ENCODE assay signal across 16 mouse cellular contexts in genomic region chr16:22551231-22552000, GRCm38 (mm10).
DNase-seq lines count a peak whose midpoint lies in the region; ATAC-seq and TF ChIP-seq lines count a peak whose summit lies in the region.
"Had no signal": no experiment of that assay in that cellular context is flagged by ENCODE, and none has a peak within 500 bp of the region (broad histone marks: within the 10 kb centered on the region; RNA-seq: fewer than 3 reads in every experiment).

No protein-coding gene starts in this region.

- H3K27me3 ChIP-seq in embryonic facial prominence, embryonic 13.5 days: no peaks in the 10 kb centered on the region
- H3K27me3 ChIP-seq in embryonic facial prominence, embryonic 10.5 days (replicated peaks; ENCODE audit: low read depth, poor library complexity, severe bottlenecking): peaks cover 37% of the 10 kb centered on the region
- no peaks in the 10 kb centered on the region for H3K27me3 ChIP-seq in limb, embryonic 13.5 days
- no peaks in the 10 kb centered on the region for H3K27me3 ChIP-seq in limb, embryonic 10.5 days (ENCODE audit: low read depth, poor library complexity, severe bottlenecking)
- no peaks in the 10 kb centered on the region for H3K27me3 ChIP-seq in embryonic facial prominence, embryonic 14.5 days (replicated peaks; ENCODE audit: control insufficient read depth, insufficient read depth, low read length)
- H3K27me3 ChIP-seq: limb, embryonic 12.5 days had no signal

- 22% methylated on average over 11 of the region's 11 CpGs for WGBS in embryonic facial prominence, embryonic 13.5 days
- 21% methylated on average over 11 of the region's 11 CpGs for WGBS in embryonic facial prominence, embryonic 10.5 days
- WGBS in limb, embryonic 13.5 days: 28% methylated on average over 11 of the region's 11 CpGs
- WGBS in limb, embryonic 10.5 days: 36% methylated on average over 11 of the region's 11 CpGs
- WGBS in embryonic facial prominence, embryonic 14.5 days: 19% methylated on average over 11 of the region's 11 CpGs

- H3K4me3 ChIP-seq in embryonic facial prominence, embryonic 13.5 days: no peak overlapping the region
- no peak overlapping the region for H3K4me3 ChIP-seq in embryonic facial prominence, embryonic 10.5 days
- no peak overlapping the region for H3K4me3 ChIP-seq in limb, embryonic 13.5 days
- no peak overlapping the region for H3K4me3 ChIP-seq in limb, embryonic 10.5 days
- H3K4me3 ChIP-seq in embryonic facial prominence, embryonic 14.5 days (ENCODE audit: low read depth, low read length): no peak overlapping the region
- H3K4me3 ChIP-seq in left cerebral cortex, adult 2 months: no peak overlapping the region
- H3K4me3 ChIP-seq: forebrain, embryonic 10.5 days; limb, embryonic 12.5 days; midbrain, embryonic 15.5 days had no signal

- ATAC-seq in embryonic facial prominence, embryonic 13.5 days (ENCODE audit: insufficient number of reproducible peaks, insufficient read depth, low FRiP score, low TSS enrichment, low read depth): no peak
- no peak for ATAC-seq in limb, embryonic 13.5 days (ENCODE audit: low FRiP score, low read depth)
- ATAC-seq in embryonic facial prominence, embryonic 14.5 days (ENCODE audit: low read depth): no peak
- ATAC-seq: midbrain, embryonic 15.5 days had no signal

- H3K36me3 ChIP-seq in embryonic facial prominence, embryonic 13.5 days: no peaks in the 10 kb centered on the region
- no peaks in the 10 kb centered on the region for H3K36me3 ChIP-seq in embryonic facial prominence, embryonic 10.5 days (replicated peaks)
- H3K36me3 ChIP-seq in limb, embryonic 13.5 days: no peaks in the 10 kb centered on the region
- H3K36me3 ChIP-seq in limb, embryonic 10.5 days: no peaks in the 10 kb centered on the region
- no peaks in the 10 kb centered on the region for H3K36me3 ChIP-seq in embryonic facial prominence, embryonic 14.5 days (ENCODE audit: control insufficient read depth, insufficient read depth, low read length)
- H3K36me3 ChIP-seq: forebrain, embryonic 10.5 days; limb, embryonic 12.5 days; midbrain, embryonic 15.5 days had no signal

- H3K9me3 ChIP-seq in embryonic facial prominence, embryonic 13.5 days: no peaks in the 10 kb centered on the region
- no peaks in the 10 kb centered on the region for H3K9me3 ChIP-seq in embryonic facial prominence, embryonic 10.5 days
- H3K9me3 ChIP-seq in limb, embryonic 13.5 days: no peaks in the 10 kb centered on the region
- no peaks in the 10 kb centered on the region for H3K9me3 ChIP-seq in limb, embryonic 10.5 days (replicated peaks)
- no peaks in the 10 kb centered on the region for H3K9me3 ChIP-seq in embryonic facial prominence, embryonic 14.5 days (ENCODE audit: control insufficient read depth, low read length)
- H3K9me3 ChIP-seq: forebrain, embryonic 10.5 days; limb, embryonic 12.5 days; midbrain, embryonic 15.5 days had no signal

- H3K4me1 ChIP-seq in embryonic facial prominence, embryonic 13.5 days: peaks cover 13% of the 10 kb centered on the region
- peaks cover 32% of the 10 kb centered on the region for H3K4me1 ChIP-seq in embryonic facial prominence, embryonic 10.5 days
- H3K4me1 ChIP-seq in limb, embryonic 13.5 days: peaks cover 22% of the 10 kb centered on the region
- peaks cover 31% of the 10 kb centered on the region for H3K4me1 ChIP-seq in limb, embryonic 10.5 days
- peaks cover 12% of the 10 kb centered on the region for H3K4me1 ChIP-seq in embryonic facial prominence, embryonic 14.5 days (ENCODE audit: control insufficient read depth, insufficient read depth, low read length)

- no peak for DNase-seq in embryonic facial prominence, embryonic 10.5 days (ENCODE audit: low spot score)
- no peak for DNase-seq in limb, embryonic 10.5 days (ENCODE audit: low spot score)
- peak; percentile 51 for DNase-seq in embryonic facial prominence, embryonic 14.5 days (ENCODE audit: low spot score)
- peak; percentile 27 for DNase-seq in kidney, postnatal 10 days
- DNase-seq in left cerebral cortex, adult 2 months (ENCODE audit: extremely low spot score in 1 of 2, low spot score in 2 of 2): no peak
- no peak for DNase-seq in adrenal gland, postnatal 10 days
- DNase-seq: adrenal gland, adult 2 months; cerebellum, adult 8-10 months; right cerebral cortex, postnatal 4 days; thymus, postnatal 25 days had no signal

- H3K27ac ChIP-seq in embryonic facial prominence, embryonic 13.5 days: no peak overlapping the region
- no peak overlapping the region for H3K27ac ChIP-seq in embryonic facial prominence, embryonic 10.5 days (replicated peaks)
- H3K27ac ChIP-seq in limb, embryonic 13.5 days: 0 out of 2 replicates have a peak overlapping the region, but pooled peaks have one; percentile 33
- H3K27ac ChIP-seq in limb, embryonic 10.5 days: no peak overlapping the region
- no peak overlapping the region for H3K27ac ChIP-seq in embryonic facial prominence, embryonic 14.5 days (replicated peaks; ENCODE audit: low read depth, low read length)
- no peak overlapping the region for H3K27ac ChIP-seq in left cerebral cortex, adult 2 months
- H3K27ac ChIP-seq: forebrain, embryonic 10.5 days; limb, embryonic 12.5 days; macrophage; midbrain, embryonic 15.5 days had no signal

- intact Hi-C loops in left cerebral cortex, adult 2 months (cut with DNase I): no loop called here

- H3K4me2 ChIP-seq in embryonic facial prominence, embryonic 13.5 days: no peak overlapping the region
- H3K4me2 ChIP-seq in limb, embryonic 13.5 days (replicated peaks): no peak overlapping the region
- H3K4me2 ChIP-seq in embryonic facial prominence, embryonic 14.5 days (ENCODE audit: low read depth, low read length): no peak overlapping the region
- H3K4me2 ChIP-seq: limb, embryonic 12.5 days; midbrain, embryonic 15.5 days had no signal

- H3K9ac ChIP-seq in embryonic facial prominence, embryonic 13.5 days: 0 out of 2 replicates have a peak overlapping the region, but pooled peaks have one; percentile 32
- no peak overlapping the region for H3K9ac ChIP-seq in limb, embryonic 13.5 days
- H3K9ac ChIP-seq in embryonic facial prominence, embryonic 14.5 days (ENCODE audit: low read depth, low read length): no peak overlapping the region
- H3K9ac ChIP-seq: limb, embryonic 12.5 days; midbrain, embryonic 15.5 days had no signal

- no peak for TF ChIP-seq CTCF in left cerebral cortex, adult 2 months (IDR thresholded peaks at IDR 0.05)

Comparison
In these comparisons a context has a peak if more than half of its experiments do, and no peak if none do; other contexts are left out.
1. DNase-seq: peak in embryonic facial prominence, embryonic 14.5 days (single experiment) and kidney, postnatal 10 days (single experiment); none in embryonic facial prominence, embryonic 10.5 days (single experiment), limb, embryonic 10.5 days (single experiment), left cerebral cortex, adult 2 months (0 of 2) and adrenal gland, postnatal 10 days (single experiment).